Mouse (Mus musculus) kidney, postnatal 4 days (tissue): ENCODE results near the gene Nkd1.

Experiments used
- DNase-seq, 2 experiments: peaks; one replicate each; pipeline ENCODE4 v3.0.0; 2021; ENCODE audit warnings: mixed read lengths in 2 of 2

Gene Nkd1

DNA sequence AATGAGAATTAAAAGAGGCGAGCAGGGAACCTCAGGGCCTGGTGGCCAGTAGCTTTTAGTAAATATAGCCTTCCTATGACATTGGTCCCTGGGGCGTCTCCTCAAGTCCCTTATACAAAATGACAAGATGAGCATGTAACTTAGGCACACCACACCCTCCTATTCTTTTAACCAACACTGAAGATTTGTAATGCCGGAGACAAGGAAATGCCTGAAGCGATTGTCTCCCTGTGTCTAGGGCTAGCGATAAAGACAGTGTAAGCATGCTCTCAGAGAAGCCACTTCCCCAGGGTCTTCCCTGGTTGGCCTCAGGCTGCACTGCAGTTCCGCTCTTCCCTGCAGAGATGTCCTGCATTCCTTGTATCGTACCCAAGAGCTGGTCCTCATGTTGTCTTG, 17.8 kb downstream of the Nkd1 start:
- DNase-seq = no peak

DNA sequence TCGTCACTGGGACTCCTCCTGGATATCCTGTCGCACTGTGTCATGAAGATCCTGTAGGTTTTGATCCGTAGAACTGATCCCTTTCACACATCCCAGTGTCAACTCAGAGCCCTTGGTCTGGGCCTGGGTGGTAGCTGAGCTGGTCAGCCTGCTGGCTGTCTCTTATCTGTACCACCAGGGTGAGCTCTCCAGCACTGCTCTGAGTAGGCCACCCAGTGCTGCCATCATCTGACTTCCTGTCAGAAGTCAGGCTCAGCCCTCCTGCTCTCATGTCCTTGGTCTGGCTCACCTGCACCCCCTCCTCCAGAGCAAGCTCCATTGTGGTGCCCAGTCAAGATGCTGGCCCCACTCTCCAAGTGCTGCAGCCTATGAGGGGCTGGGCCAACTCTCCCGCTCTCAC, 18.8 kb downstream of the Nkd1 start:
- DNase-seq = peak in 1 of 2 experiments; percentile 14

DNA sequence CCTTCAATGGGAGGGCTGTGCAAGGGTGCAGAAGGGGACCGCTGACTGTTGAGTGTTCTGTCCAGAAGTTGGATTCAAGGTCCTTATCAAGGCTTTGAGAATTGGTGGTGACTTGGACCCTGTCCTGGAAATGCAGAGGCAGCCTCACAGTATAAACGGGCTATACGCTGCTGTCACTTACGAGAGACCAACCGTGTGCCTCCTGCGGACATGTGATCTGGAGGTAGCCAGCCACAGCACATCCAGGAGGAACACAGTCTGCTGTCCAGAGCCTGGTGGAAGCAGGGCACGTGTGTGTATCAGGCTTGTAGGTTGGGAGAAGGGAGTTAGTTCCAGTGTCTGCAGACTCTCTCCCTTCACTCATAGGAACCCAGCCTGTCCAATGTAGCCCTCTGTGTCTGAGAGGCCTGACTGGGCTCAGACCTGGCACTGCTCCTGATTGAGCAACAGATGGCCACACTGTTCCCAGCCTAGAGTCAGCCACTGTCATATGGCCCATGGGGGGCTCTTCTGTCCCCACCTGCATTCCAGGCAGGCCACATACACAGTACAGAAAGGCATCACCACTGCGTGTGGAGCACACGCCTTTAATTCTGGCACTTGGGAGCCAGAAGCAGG, 21.6 kb downstream of the Nkd1 start:
- DNase-seq = peak in 1 of 2 experiments; percentile 12

DNA sequence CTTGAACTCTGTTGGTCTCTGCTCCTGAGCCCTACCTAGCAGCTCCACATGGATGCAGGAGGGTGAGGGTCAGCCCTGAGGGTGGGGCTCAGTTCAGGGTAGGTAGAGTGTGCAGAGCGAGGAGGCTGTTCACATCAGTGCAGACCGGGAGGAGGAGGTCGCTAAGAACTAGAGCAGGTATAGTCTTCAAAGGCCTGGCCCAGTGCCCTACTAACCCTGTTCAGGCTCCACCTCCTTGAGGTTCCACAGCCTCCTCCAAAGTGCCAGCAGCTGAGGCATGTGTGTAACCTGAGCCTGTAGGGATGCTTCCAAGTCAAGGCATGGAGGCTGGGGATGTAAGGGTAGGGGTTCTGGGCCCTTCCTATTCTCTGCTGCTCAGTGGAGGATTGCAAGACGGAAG, 23.5 kb downstream of the Nkd1 start:
- DNase-seq = peak in 1 of 2 experiments; percentile 35

- DNase-seq = no peak
These were observed 24.3 kb downstream of the Nkd1 start for GRCm38 (mm10) chr8:88545441-88545840.

- DNase-seq = peak; percentile 73 to 81
These were observed 25.0 kb downstream of the Nkd1 start for GRCm38 (mm10) chr8:88546032-88546732.

GRCm38 (mm10) chr8:88555669-88556068, 34.5 kb downstream of the Nkd1 start:
- DNase-seq = peak; percentile 70 to 78

- no peak for DNase-seq
These were observed 38.9 kb downstream of the Nkd1 start for GRCm38 (mm10) chr8:88559985-88560473.

GRCm38 (mm10) chr8:88561402-88561801, 40.2 kb downstream of the Nkd1 start:
- no peak for DNase-seq

GRCm38 (mm10) chr8:88564256-88564903, 43.2 kb downstream of the Nkd1 start:
- peak in 1 of 2 experiments; percentile 44 for DNase-seq

GRCm38 (mm10) chr8:88566119-88566518, 45.0 kb downstream of the Nkd1 start:
- peak; percentile 45 to 65 for DNase-seq

DNA sequence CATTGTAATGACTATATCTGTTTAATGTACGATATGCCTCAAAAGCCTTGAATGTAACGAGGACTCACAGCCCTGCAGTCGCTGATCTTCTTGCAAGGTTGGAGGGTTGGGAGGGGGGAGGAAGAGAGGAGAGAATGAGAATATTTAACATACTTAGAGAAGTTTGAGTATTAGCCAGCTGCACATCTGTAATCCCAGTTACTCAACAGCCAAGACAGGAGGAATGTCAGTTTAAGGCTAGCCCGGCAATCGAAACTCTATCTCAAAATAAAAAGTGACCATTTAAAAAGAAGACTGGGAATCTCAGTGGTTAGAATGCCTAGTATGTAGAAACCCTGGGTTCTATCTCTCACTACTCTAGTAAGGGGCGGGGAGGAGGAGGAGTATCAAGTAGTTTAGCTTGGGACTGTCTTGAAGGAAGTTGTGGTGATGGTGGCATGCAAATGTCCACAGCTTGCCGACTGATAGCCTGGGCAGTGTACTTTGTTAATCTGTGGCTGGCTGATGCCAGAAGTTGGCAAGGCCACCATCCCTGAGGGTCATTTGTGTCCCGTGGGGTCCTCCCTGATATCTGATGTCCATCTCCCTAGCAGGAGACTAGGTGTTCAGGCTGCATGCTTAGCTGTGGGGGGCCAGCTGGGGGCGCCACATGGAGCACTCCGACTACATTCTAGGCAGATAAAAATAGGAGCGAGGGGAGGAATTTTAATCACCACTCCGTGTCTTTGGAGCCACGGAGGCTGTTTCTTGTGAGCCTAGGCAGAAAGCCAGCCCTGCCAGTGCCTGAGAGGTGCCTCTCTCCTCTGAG, 46.4 kb downstream of the Nkd1 start:
- peak; percentile 65 to 75 for DNase-seq

- no peak for DNase-seq
These were observed 47.1 kb downstream of the Nkd1 start for GRCm38 (mm10) chr8:88568211-88568610.

DNA sequence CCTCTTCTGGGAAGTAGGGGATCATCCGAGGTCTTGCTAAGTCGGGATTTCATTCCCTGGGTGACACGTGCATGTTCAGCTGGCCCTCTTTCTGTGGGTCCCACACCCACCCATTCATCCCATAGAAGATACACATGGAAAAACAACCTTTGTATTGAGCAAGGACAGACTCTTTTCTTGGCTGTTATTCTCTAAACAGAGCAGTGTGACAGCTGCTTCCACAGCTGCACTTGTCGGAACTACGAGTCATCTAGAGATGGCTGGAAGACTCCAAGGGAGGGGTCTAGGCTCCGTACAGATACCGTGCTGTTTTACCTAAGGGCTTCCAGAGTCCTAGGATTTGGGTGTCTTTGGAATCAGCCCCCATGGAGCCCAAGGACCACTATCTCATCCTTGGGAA, 48.2 kb downstream of the Nkd1 start:
- DNase-seq = no peak

DNA sequence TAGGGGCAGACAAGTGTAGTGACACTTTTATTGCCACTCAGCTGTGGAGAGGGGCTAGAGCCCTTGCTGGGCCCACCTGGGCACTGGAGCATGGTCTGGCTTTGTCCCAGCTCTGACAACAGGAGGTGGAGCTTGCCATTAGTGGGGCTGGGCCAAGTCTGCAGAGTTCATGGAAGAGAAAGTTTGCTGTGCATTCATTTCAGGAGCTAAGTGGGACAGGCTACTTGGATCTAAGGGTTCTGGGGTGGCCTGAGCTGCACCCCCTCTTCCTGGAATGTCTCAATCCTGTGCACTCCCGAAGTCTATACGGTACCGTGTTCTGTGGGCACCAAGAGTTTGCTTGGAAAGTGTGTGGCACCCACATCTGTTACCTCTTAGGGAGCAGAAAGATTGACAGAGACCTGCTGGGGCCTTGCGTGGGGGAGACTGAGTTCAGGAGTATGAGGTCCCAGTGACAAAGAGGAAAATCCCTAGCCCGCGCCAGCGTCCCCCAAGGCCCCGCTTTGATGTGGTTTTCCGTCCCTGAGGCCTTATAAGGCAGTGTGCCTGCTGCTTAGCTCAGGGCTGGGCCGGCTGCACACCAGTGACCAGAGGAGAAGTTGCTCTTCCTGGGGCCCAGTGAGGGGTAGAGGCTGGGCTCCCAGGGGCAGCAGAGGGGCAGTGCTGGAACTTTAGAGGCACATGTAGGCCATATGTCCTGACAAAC, 49.3 kb downstream of the Nkd1 start:
- peak; percentile 70 to 82 for DNase-seq

- peak; percentile 51 to 63 for DNase-seq
These were observed 50.5 kb downstream of the Nkd1 start for GRCm38 (mm10) chr8:88571434-88572184.

- DNase-seq = no peak
These were observed 51.2 kb downstream of the Nkd1 start for GRCm38 (mm10) chr8:88572185-88572909.

DNA sequence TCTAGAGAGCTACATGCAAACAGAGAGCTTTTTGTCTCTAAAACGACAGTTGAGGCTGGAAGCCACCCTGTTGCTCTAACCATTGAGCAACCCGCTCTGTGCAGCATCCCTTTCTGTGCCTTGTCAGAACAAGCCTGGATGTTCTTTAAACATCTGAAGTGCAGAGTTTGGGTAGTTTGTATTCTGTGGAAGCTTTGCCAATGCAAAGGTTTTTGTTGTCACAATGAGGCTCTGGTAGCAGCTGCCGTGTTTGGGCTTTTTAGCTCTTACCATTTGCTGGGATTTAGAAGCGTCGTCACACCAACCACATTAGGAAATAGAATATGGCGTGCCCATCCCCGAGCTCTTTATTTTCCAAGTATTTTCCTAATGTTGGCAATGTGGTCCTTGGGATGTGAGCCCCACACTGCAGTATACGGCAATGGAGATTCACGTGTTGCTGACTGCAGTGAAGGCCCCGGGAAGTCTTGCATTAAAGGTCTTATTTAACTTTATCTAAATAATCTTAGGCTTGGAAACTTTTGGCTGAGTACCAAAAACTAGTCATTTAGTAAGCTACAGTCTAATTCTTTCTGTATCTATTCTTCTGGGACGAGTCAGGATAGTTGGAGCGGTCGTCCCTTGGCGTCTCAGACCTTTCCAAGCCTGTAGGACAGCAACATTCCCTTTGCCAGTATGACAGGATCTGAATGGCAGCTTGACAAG, 51.9 kb downstream of the Nkd1 start:
- no peak for DNase-seq

DNA sequence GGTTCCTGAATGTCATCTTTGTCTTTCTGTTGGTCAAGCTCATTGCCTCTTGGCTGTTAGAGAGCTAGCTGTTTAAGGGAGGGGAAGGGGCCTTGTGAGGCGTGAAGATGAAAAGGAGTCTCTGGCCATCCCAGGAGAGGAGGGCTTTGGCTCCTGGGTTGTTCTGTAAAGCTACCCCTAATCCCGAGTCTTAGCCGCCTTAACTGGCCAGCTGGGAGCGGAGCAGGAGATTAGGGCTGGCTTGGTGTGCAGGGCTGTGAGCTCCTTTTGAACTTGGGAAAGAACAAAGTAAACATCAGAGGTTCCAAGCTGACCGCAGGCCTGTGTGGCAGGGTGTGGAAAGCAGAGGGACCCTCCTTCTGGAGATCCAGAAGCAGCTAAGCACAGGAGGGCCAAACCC, 53.8 kb downstream of the Nkd1 start:
- DNase-seq = no peak
